Mouse (Mus musculus) embryo, embryonic 10 days (tissue): ENCODE measurements at regions not wholly inside any gene's neighbourhood (a gene's known extent, or its start where the extent isn't known, plus 50 kb on each side); places are given as distances from the start of the nearest gene placed in this dataset.
A peak's percentile ranks its signal among the peaks of the same experiment; 100 is the strongest.
"Not testable (repeated sequence)": the region's sequence is repeated elsewhere in the genome, so short reads cannot be mapped to it uniquely, and the experiment has no call there.

ENCODE experiments used
- DNase-seq: peaks from one replicate; pipeline ENCODE4 v3.0.0-alpha.2; 2015; ENCODE audit warnings: low spot score

DNA sequence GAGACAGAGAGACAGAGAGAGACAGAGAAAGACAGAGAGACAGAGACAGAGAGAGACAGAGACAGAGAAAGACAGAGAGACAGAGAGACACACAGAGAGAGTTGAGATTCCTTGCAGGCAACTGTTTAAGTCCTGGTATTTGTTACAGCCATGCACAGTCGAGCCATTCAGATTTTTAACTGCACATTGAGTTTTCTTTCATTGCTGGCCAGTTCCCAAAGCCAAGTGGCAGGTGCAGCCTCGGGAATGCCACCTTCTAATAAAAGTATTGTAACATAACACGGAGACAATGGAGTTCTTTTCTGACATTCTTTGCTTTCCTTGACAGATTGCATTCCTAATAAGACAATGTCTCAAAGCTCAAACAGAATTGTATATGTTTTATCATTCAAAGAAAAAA lies 306.3 kb upstream of the Flrt2 start:
- DNase-seq, result no peak

GRCm38 (mm10) chr12:95388185-95388584 lies 303.8 kb upstream of the Flrt2 start:
- DNase-seq, result no peak

GRCm38 (mm10) chr12:95392821-95393220 lies 299.2 kb upstream of the Flrt2 start:
- DNase-seq, result no peak

DNA sequence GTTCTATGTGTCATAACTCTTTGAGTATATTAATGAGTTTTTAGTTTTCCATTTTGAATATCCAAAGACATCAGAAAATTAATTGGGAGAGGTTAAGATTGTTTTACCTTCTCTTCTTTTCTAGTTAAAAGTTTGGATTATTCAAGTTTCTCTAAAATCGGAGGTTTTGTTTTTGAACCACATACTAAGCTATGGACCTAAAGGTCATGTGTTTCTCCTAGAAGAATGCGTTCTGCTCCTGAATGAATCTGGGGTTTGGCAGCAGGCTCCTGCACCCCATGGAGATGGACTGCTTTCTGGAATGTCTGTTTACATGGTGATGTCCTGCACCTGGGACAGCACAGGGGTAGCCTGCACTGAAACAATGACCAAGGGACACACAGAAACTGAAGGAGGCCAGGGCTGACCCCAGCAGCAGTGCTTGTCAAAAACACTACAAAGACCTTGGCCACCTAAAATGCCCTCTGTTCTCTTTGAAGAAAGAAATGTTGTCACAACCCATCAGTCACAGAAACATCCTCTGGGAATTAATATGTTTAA lies 297.0 kb upstream of the Flrt2 start:
- no peak for DNase-seq

DNA sequence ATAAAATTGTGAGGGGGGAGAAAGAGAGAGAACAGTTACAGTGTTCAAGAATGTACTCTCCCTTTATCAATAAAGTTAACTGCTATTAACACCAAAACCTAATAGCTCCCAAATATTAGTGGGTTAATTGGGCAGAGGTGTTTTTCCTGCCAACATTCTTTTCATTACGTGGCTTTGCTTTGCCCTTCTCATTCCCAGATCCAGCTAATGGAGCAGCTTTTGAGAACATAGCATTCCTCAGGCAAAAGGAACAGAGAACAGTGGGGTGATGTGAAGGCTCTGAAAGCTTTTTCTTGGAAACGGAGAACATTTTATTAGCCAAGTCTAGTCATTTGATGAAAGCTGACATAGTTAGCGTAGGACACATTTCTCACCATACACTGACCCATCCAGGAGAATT lies 271.2 kb upstream of the Flrt2 start:
- DNase-seq, result no peak

GRCm38 (mm10) chr12:95424739-95425138 lies 267.3 kb upstream of the Flrt2 start:
- DNase-seq, result peak; percentile 9

- no peak for DNase-seq
Observed at GRCm38 (mm10) chr12:95437226-95437625, 254.8 kb upstream of the Flrt2 start.

DNA sequence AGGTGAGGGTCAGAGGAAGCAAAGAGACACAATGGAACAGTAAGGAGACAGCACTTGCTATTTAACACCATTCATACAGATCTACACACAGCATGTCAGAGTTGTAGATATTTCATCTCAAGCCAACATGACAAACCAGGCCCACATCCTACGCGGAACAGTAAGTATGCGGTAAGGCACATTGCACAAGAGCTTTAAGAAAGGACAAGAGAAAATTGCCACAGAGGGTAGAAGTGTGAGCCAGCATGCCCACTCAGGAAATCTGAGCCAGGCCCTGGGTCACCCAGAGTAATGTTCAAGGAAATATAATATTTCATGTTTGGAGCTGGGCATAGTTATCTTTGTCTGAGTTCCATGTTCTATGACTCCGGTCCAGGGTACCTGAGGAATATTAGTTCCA lies 234.5 kb upstream of the Flrt2 start:
- no peak for DNase-seq

GRCm38 (mm10) chr12:95466502-95467490 lies 225.2 kb upstream of the Flrt2 start:
- peak; percentile 24 for DNase-seq

DNA sequence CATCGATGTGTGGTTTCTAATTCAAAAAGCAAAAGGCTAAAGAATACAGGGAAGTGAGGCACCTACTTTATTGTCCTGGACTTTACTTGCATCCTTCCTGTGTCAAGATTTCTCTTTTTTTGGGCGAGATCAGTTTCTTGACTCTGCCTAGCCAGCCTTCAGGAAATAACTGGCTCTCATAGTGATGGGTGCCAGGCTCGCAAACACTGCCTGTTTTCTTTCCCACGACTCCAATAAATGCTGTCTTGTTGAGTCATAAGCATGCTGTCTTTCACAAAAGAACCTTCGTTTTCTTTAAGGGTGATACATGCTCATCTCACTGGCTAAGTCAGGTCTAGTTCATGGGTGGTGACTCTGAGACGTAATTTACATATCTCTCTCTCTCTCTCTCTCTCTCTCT lies 222.1 kb upstream of the Flrt2 start:
- DNase-seq, result no peak

- DNase-seq, result no peak
Observed at GRCm38 (mm10) chr12:95486502-95486901, 205.5 kb upstream of the Flrt2 start.

- DNase-seq, result no peak
Observed at GRCm38 (mm10) chr12:95488371-95488770, 203.7 kb upstream of the Flrt2 start.

- DNase-seq, result no peak
Observed at GRCm38 (mm10) chr12:95489374-95489773, 202.7 kb upstream of the Flrt2 start.

DNA sequence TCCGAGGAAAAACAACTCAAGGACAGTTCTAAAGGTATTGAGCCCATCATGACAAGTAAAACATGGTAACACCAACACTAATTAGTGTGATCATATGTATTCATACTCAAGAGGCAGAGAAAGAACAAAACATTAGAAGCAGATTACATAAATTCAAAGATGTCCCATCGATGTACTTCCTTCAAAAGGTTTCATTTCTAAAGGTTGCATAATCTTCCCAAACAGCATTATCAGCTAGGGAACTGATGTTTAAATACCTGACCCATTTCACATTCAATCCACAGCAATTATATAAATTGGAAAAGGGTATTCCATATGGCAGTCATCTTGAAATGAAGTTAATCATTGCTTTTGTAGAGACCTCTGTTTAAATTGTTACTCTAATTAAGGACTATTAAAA lies 202.2 kb upstream of the Flrt2 start:
- no peak for DNase-seq

DNA sequence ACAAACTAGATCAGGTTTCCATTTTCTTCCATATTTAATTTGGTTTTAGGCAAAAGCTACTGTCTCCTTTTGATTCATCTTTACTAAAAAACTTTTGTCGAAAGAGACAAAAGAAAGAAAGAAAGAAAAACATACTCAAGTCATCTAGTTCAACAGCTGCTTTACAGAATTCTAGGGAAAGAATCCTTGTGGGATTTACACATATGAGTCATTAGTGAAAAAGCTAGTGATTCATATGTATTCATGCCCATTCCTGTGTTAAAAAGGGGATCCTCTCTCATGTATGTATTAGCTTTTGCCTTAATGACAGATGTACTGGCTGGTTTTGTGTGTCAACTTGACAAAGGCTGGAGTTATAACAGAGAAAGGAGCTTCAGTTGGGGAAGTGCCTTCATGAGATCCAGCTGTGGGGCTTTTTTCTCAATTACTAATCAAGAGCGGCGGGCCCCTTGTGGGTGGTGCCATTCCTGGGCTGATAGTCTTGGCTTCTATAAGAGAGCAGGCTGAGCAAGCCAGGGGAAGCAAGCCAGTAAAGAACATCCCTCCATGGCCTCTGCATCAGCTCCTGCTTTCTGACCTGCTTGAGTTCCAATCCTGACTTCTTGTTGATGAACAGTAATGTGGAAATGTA lies 200.1 kb upstream of the Flrt2 start:
- DNase-seq, result not testable (repeated sequence)

DNA sequence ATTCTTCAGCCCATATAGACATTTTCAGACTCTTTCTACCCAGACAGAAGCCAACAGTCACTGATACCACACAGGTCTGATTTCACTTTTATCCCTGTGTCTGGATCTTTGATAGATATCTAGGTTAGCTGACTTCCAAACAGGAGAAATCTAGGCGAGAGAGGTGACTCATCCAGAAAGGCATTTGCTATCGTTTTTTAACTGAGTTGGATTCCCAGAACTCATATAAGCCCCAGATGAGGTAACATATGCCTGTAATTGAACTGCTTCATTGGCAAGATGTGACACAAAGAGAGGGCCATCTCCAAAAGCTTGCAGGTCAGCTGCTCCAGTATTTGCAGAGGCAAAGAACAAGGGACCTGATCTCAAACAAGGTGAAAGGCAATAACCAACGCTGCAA lies 190.6 kb upstream of the Flrt2 start:
- no peak for DNase-seq

DNA sequence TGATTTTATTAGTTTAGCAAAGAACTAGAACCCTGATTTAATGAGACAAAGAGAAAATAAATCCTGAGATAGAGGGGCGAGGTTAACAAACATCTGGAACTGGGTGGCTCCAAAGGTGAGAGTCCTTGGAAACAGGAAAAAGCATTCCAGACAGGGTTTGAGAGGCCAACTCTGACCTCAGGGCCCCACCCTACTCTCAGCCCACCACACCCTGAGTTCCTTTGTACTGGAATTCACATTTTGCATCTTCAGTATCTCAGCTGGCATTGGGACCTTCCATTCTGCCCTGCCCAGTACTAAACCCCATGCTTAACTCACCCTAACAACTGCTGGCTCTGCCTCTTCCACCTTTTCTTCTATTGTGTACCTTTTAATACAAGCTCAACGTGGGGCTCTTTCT lies 172.0 kb upstream of the Flrt2 start:
- no peak for DNase-seq

- DNase-seq, result no peak
Observed at GRCm38 (mm10) chr12:95522052-95522451, 170.0 kb upstream of the Flrt2 start.

DNA sequence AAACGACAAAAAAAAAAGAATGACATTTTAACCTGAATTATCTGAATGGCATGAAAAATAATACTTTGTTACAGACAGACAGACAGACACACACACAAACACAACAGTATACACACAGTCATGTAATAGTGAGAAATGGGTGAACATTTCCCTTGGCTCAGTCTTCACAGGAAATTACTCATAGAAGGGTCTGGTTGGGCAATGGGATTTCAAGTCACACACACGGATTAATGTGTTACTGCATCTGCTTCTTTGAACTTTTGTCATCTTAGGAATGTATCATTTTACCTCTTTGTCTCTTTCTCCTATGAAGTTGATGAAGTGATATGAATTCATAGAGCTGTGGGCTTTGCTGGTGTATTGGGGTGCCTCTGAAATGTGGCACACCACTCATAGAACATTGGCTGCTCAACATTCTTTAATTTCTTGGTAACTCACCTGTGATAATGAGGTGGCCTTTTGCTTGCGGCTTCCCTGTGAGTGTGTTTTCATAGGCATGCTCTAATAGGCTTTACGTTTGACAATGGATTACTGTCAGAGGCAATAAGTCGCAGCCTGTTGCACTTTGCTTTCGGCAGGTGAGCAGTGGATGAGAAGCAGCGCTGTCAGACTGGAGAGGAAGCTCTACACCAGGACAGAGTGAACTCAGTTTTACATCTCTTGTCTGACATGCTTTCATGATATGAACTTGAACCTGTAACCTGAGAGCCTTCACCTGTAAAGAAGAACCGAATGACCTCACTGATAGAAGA lies 158.0 kb upstream of the Flrt2 start:
- DNase-seq, result no peak

DNA sequence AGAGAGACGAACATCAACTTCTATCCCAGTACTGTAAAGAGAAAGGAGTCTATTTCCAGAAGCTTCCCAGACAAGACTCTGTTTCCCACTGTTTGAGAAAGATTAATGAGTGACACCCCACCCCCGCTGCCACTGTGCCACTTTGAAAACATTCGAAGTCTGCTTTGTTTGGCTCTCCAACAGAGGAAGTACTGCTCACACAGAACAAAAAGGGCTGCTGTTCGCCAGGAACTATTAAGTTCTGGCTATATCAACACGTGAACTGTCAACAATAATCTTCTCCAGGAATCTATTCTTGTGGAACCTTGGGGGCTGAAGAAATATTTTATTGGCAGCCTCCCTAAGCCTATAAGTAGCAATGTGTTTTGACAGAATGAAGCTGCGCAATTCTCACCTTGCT lies 144.7 kb upstream of the Flrt2 start:
- peak; percentile 18 for DNase-seq

- DNase-seq, result no peak
Observed at GRCm38 (mm10) chr12:95553129-95553528, 138.9 kb upstream of the Flrt2 start.

- no peak for DNase-seq
Observed at GRCm38 (mm10) chr12:95558706-95559406, 133.2 kb upstream of the Flrt2 start.
